Mouse (Mus musculus) ES-Bruce4 (cell line): ENCODE results near the gene 4930519G04Rik.

Experiments used
- CTCF ChIP-seq: IDR thresholded peaks from one replicate; pipeline ENCODE4 v1.8.1; 2011; ENCODE audit warnings: low read depth, low read length
- EP300 ChIP-seq: IDR thresholded peaks from 2 replicates; pipeline ENCODE4 v1.6.1; 2011; ENCODE audit warnings: low read depth, low read length; ENCODE audit not compliant: insufficient read depth
- POLR2A ChIP-seq: IDR thresholded peaks from one replicate; pipeline ENCODE4 v1.8.1; 2011; ENCODE audit warnings: low read length; ENCODE audit not compliant: insufficient read depth

- TF ChIP-seq CTCF (no peak), POLR2A (no peak), EP300 (no peak)
Observed at GRCm38 (mm10) chr5:114805436-114806350, 47.8 kb upstream of the 4930519G04Rik start.
